Mouse (Mus musculus): ENCODE data around the gene Med24. TPM values are rescaled to one million over a fixed set of nuclear protein-coding genes. Genes with fewer than 3 reads are reported as not detected.

Gene Med24
- polyA plus RNA-seq, 1 experiment from 2014 or later = 40.7 TPM

Other genes with a start within 250 kb of the Med24 start
- 0.18 and 0.21 TPM in 2 replicates for gene Ikzf3, start 183.4 kb downstream of the Med24 start, polyA plus RNA-seq (2014; fragmentation: Nextera tagmentation; extraction: Ambion mirVana)
- gene Zpbp2, start 178.3 kb downstream of the Med24 start, polyA plus RNA-seq (2014; fragmentation: Nextera tagmentation; extraction: Ambion mirVana) = 0.21 TPM in 1 of 2 replicates, not detected in the other
- 12.6 and 13.6 TPM in 2 replicates for gene Ormdl3, start 142.1 kb downstream of the Med24 start, polyA plus RNA-seq (2014; fragmentation: Nextera tagmentation; extraction: Ambion mirVana)
- gene Lrrc3c, start 131.1 kb downstream of the Med24 start, polyA plus RNA-seq (2014; fragmentation: Nextera tagmentation; extraction: Ambion mirVana) = not detected in 2 replicates
- gene Gm12355, start 103.8 kb downstream of the Med24 start, polyA plus RNA-seq (2014; fragmentation: Nextera tagmentation; extraction: Ambion mirVana) = 0.54 and 0.75 TPM in 2 replicates
- gene Gsdma3, start 103.1 kb downstream of the Med24 start, polyA plus RNA-seq (2014; fragmentation: Nextera tagmentation; extraction: Ambion mirVana) = not detected in 2 replicates
- not detected in 2 replicates for gene Gsdma2, start 82.7 kb downstream of the Med24 start, polyA plus RNA-seq (2014; fragmentation: Nextera tagmentation; extraction: Ambion mirVana)
- gene Gsdma, start 65.1 kb downstream of the Med24 start, polyA plus RNA-seq (2014; fragmentation: Nextera tagmentation; extraction: Ambion mirVana) = 0.64 and 2.0 TPM in 2 replicates
- 136 and 146 TPM in 2 replicates for gene Psmd3, start 46.9 kb downstream of the Med24 start, polyA plus RNA-seq (2014; fragmentation: Nextera tagmentation; extraction: Ambion mirVana)
- not detected in 2 replicates for gene Csf3, start 28.2 kb downstream of the Med24 start, polyA plus RNA-seq (2014; fragmentation: Nextera tagmentation; extraction: Ambion mirVana)
- 57.7 and 62.2 TPM in 2 replicates for gene Thra, start 11.2 kb upstream of the Med24 start, polyA plus RNA-seq (2014; fragmentation: Nextera tagmentation; extraction: Ambion mirVana)
- gene Nr1d1, start 45.9 kb upstream of the Med24 start, polyA plus RNA-seq (2014; fragmentation: Nextera tagmentation; extraction: Ambion mirVana) = 1.1 and 1.9 TPM in 2 replicates
- 18.1 and 18.5 TPM in 2 replicates for gene Msl1, start 66.1 kb upstream of the Med24 start, polyA plus RNA-seq (2014; fragmentation: Nextera tagmentation; extraction: Ambion mirVana)
- 32.2 and 34.0 TPM in 2 replicates for gene Casc3, start 75.5 kb upstream of the Med24 start, polyA plus RNA-seq (2014; fragmentation: Nextera tagmentation; extraction: Ambion mirVana)
- 5.7 and 6.3 TPM in 2 replicates for gene Rapgefl1, start 107.3 kb upstream of the Med24 start, polyA plus RNA-seq (2014; fragmentation: Nextera tagmentation; extraction: Ambion mirVana)
- gene Wipf2, start 134.2 kb upstream of the Med24 start, polyA plus RNA-seq (2014; fragmentation: Nextera tagmentation; extraction: Ambion mirVana) = 3.9 and 4.3 TPM in 2 replicates
- 22.7 and 23.0 TPM in 2 replicates for gene Cdc6, start 178.4 kb upstream of the Med24 start, polyA plus RNA-seq (2014; fragmentation: Nextera tagmentation; extraction: Ambion mirVana)
- gene Rara, start 198.4 kb upstream of the Med24 start, polyA plus RNA-seq (2014; fragmentation: Nextera tagmentation; extraction: Ambion mirVana) = 46.4 and 50.3 TPM in 2 replicates

All from embryonic facial prominence, embryonic 14.5 days (tissue).